Mouse (Mus musculus) kidney, embryonic 14.5 days (tissue): Measurements from ENCODE around the gene Cytip. TPM values are rescaled to one million over a fixed set of nuclear protein-coding genes. Genes with fewer than 3 reads are reported as not detected.
A peak's percentile ranks its signal among the peaks of the same experiment; 100 is the strongest.

ENCODE experiments used
- ATAC-seq: fragments of 200-750 bp; cut with Nextera tagmentation; 2 replicates; pipeline ENCODE4 v1.8.0; 2017; ENCODE audit warnings: moderate number of reproducible peaks, mild to moderate bottlenecking, moderate TSS enrichment, moderate library complexity; ENCODE audit not compliant: low FRiP score, low TSS enrichment
- H3K27ac ChIP-seq: fragments of 300-500 bp; sonication (generic); 2 replicates; pipeline ENCODE4 v1.5.1; 2014; ENCODE audit warnings: low read depth, mild to moderate bottlenecking, low read length, moderate library complexity, mixed read lengths
- H3K27me3 ChIP-seq: fragments of 300-500 bp; sonication (generic); 2 replicates; pipeline ENCODE4 v1.6.1; 2014; ENCODE audit warnings: mild to moderate bottlenecking, low read length; ENCODE audit not compliant: control insufficient read depth, insufficient read depth
- H3K36me3 ChIP-seq: fragments of 300-500 bp; sonication (generic); 2 replicates; pipeline ENCODE4 v1.6.1; 2014; ENCODE audit warnings: low read length, mixed read lengths; ENCODE audit not compliant: control insufficient read depth, insufficient read depth
- H3K4me1 ChIP-seq: fragments of 300-500 bp; sonication (generic); 2 replicates; pipeline ENCODE4 v1.6.1; 2014; ENCODE audit warnings: low read length, mixed read lengths; ENCODE audit not compliant: control insufficient read depth, insufficient read depth
- H3K4me2 ChIP-seq: fragments of 300-500 bp; sonication (generic); replicated peaks from 2 replicates; pipeline ENCODE4 v1.6.1; 2014; ENCODE audit warnings: low read depth, mild to moderate bottlenecking, low read length
- H3K4me3 ChIP-seq: fragments of 300-500 bp; sonication (generic); 2 replicates; pipeline ENCODE4 v1.5.1; 2014; ENCODE audit warnings: mild to moderate bottlenecking, low read length
- H3K9ac ChIP-seq: fragments of 300-500 bp; sonication (generic); 2 replicates; pipeline ENCODE4 v1.6.1; 2014; ENCODE audit warnings: low read depth, mild to moderate bottlenecking, low read length, moderate library complexity
- H3K9me3 ChIP-seq: fragments of 300-500 bp; sonication (generic); 2 replicates; pipeline ENCODE4 v1.6.1; 2016; ENCODE audit warnings: low read length; ENCODE audit not compliant: control insufficient read depth
- WGBS: fragments of 180-500 bp; shearing (Covaris S2); extraction: QIAGEN DNeasy Blood & Tissue Kit; methylation state at CpG from one replicate; pipeline ENCODE4 v1.1.7; 2014; 5-methylcytosine and 5-hydroxymethylcytosine counted together
- polyA plus RNA-seq: library from polyadenylated mRNA; unstranded; fragments of >200 nt; fragmentation: Nextera tagmentation; extraction: Ambion mirVana; gene quantifications from 2 replicates; pipeline ENCODE4 v1.2.1, GENCODE M21; 2014

The Cytip gene
- 0.29 and 1.0 TPM in 2 replicates for polyA plus RNA-seq

DNA sequence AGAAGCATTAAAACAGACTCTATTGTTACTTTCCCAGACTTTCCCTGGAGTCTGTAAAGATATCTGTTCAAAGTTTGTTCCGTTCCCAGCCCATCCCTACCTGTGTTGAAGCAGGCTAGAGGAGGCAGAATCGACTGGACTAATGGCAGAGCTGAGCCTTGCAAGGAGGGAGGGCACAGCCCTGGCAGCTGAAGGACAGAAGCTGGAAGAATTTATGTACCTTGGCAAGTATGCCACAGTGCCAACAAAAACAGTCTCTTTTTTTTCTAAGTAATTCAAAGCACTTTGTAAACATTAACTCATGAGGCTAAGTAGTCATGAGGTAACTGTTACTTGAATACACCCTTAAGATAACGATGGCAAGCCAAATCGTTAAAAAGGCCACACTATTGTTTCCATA is at the start of gene Cytip:
Cytip (minus strand) TSS at position 187 of the 400 bp plus-strand sequence.
- no peak within 1 kb of the TSS for H3K9ac ChIP-seq
- peak; percentile 73; the same call in 1 of the 2 replicates for ATAC-seq
- no peaks in the 10 kb centered on the region for H3K9me3 ChIP-seq
- no peak within 1 kb of the TSS for H3K4me3 ChIP-seq
- WGBS, result 53% methylated on average over 4 of the region's 4 CpGs
- no peak within 1 kb of the TSS for H3K4me2 ChIP-seq
- 0 out of 2 replicates have a peak, but pooled peaks cover 2% of the 10 kb centered on the region for H3K4me1 ChIP-seq
- H3K27me3 ChIP-seq, result no peaks in the 10 kb centered on the region
- no peaks in the 10 kb centered on the region for H3K36me3 ChIP-seq
- no peak within 1 kb of the TSS for H3K27ac ChIP-seq

DNA sequence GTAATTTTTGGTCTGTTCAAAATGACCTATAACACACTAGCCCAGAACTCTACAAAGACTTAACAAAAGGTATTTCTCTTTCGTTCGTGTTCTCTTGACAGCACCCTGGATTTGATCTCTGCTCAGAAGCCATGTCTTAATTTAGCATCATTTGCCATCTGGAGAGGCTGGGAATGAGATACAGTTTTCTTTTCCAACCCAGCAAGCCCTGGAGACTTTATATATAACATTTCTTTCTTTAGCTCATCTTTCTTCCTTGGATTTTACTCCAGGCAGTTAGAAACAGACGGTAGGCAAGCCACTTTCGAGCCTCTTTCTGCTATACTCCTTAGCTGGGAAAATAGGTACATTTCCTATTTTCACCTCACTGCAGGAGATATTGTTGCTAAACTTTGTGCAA is 45.3 kb upstream of the Cytip start:
- H3K27me3 ChIP-seq, result no peaks in the 10 kb centered on the region
- WGBS, result 90% methylated on average over 4 of the region's 4 CpGs
- no peak overlapping the region for H3K4me3 ChIP-seq
- no peaks in the 10 kb centered on the region for H3K4me1 ChIP-seq
- H3K27ac ChIP-seq, result no peak overlapping the region
- ATAC-seq, result no peak
- H3K36me3 ChIP-seq, result no peaks in the 10 kb centered on the region
- H3K4me2 ChIP-seq, result no peak overlapping the region
- no peak overlapping the region for H3K9ac ChIP-seq
- H3K9me3 ChIP-seq, result no peaks in the 10 kb centered on the region

DNA sequence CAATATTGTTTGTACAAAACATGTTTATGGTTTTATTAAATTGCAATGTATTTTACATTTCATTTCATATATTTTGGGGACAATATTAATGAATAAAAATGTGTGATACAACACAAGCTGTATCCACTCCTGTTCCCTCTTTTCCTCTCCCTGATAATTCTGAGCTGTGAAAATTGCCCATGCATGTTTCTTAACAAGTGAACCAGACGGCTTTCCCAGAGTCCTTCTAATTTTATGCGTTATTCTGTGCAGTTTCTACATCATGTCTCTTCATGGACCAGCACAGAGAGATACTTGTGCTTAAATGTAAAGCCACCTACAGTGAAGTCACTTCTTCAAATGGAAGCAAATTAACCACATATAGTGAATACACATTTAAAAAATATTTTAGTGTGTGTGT is 42.2 kb upstream of the Cytip start:
- Histone ChIP-seq H3K9ac (no peak overlapping the region), H3K4me1 (no peaks in the 10 kb centered on the region), H3K27ac (no peak overlapping the region), H3K4me2 (no peak overlapping the region), H3K27me3 (no peaks in the 10 kb centered on the region), H3K4me3 (no peak overlapping the region), H3K9me3 (no peaks in the 10 kb centered on the region), H3K36me3 (no peaks in the 10 kb centered on the region)
- no peak for ATAC-seq
- WGBS, result 73% methylated on average over 2 of the region's 2 CpGs

DNA sequence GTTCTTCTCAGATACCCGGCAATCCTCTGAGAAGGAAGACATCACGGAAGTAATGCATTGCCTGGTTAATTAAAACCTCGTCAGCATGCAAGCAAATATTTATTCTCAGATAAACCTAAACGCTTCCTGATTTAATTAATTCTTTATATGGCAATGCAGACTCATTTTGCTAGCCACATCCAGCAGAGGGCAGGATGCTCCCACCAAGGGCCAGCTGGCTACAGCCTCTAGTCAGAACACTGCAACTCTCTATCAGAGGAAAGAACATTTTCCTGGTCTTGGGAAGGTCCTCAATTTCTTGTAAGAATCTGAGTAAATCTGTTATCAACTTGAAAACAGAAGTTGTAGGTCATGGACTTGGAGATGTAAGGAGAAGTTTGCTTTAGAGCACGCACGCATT is 4.1 kb upstream of the Cytip start:
- Histone ChIP-seq H3K9ac (no peak overlapping the region), H3K9me3 (no peaks in the 10 kb centered on the region), H3K4me3 (no peak overlapping the region), H3K4me1 (0 out of 2 replicates have a peak, but pooled peaks cover under 1% of the 10 kb centered on the region), H3K4me2 (no peak overlapping the region), H3K36me3 (no peaks in the 10 kb centered on the region), H3K27ac (no peak overlapping the region), H3K27me3 (no peaks in the 10 kb centered on the region)
- ATAC-seq, result no peak
- WGBS, result 75% methylated on average over 6 of the region's 6 CpGs

GRCm38 (mm10) chr2:58196880-58197279 is 1.5 kb upstream of the Cytip start:
- Histone ChIP-seq H3K9me3 (no peaks in the 10 kb centered on the region), H3K9ac (no peak overlapping the region), H3K27me3 (no peaks in the 10 kb centered on the region), H3K4me3 (no peak overlapping the region), H3K27ac (no peak overlapping the region), H3K4me2 (no peak overlapping the region), H3K36me3 (no peaks in the 10 kb centered on the region), H3K4me1 (0 out of 2 replicates have a peak, but pooled peaks cover 2% of the 10 kb centered on the region)
- 86% methylated on average over 1 of the region's 1 CpGs for WGBS
- no peak for ATAC-seq

DNA sequence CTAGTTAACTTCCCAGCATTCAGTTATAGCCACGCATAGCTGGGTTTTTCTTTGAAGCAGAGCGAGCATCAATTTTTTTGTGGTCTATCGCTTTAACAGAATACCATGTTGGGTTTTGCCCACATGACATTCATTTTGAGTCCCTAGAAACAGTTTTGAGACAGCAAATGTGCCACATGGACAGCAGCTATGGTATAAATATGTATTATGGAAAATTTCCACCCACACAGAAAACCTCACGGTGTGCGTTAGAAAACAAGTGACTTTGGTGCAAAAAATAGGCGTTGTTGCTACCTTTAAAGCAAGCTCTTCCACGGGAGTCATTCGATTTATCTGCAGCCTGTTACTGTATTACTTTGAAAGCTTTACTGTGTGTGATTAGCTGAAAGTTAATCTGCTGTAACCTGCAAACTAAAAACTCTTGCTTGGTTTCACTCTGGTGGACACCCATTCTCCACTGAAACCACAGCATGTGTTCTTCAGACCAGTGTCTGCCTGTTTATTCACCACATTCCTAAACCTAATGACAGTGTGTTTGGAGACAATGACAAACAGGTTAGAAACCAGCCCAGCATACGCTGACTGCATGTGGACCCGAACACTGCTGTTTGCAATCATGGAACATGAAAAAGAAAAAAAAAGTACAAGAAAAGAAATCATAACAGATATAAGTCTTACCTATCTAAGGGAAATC is 763 bp downstream of the Cytip start:
- Histone ChIP-seq H3K4me3 (no peak overlapping the region), H3K9ac (no peak overlapping the region), H3K4me2 (no peak overlapping the region), H3K4me1 (0 out of 2 replicates have a peak, but pooled peaks cover 2% of the 10 kb centered on the region), H3K27me3 (no peaks in the 10 kb centered on the region), H3K9me3 (no peaks in the 10 kb centered on the region), H3K27ac (no peak overlapping the region), H3K36me3 (no peaks in the 10 kb centered on the region)
- 79% methylated on average over 10 of the region's 10 CpGs for WGBS
- 0 out of 2 replicates have a peak, but pooled peaks have one; percentile 24 for ATAC-seq

DNA sequence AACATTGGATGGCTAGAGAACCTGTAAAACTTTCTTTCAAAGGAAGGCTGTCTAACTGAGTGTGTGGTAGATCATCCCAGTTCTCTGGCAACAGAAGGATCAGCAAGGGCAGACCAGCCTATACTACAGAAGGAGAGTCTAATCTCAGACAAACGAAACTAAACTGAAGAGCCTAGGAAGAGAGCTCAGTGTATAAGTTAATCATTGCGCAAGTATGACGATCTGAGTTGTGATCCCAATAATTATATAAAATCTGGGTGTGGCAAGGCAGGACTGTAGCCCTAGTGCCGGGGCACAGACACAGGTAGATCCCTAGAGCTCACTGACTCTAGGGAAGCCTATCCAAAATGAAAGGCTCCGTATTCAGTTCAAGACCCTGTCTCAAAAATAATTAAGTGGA is 3.2 kb downstream of the Cytip start:
- H3K9ac ChIP-seq, result no peak overlapping the region
- WGBS, result 89% methylated on average over 5 of the region's 5 CpGs
- H3K4me3 ChIP-seq, result no peak overlapping the region

GRCm38 (mm10) chr2:58189501-58189900 is 5.8 kb downstream of the Cytip start:
- Histone ChIP-seq H3K4me2 (no peak overlapping the region), H3K27ac (no peak overlapping the region), H3K36me3 (no peaks in the 10 kb centered on the region), H3K27me3 (no peaks in the 10 kb centered on the region), H3K4me3 (no peak overlapping the region), H3K9ac (no peak overlapping the region), H3K4me1 (0 out of 2 replicates have a peak, but pooled peaks cover 2% of the 10 kb centered on the region), H3K9me3 (no peaks in the 10 kb centered on the region)
- ATAC-seq, result no peak
- WGBS, result 67% methylated on average over 4 of the region's 4 CpGs

More for the DNA sequence above, 3.2 kb downstream of the Cytip start:
- no peak for ATAC-seq
- no peaks in the 10 kb centered on the region for H3K27me3 ChIP-seq
- H3K9me3 ChIP-seq, result no peaks in the 10 kb centered on the region
- H3K4me1 ChIP-seq, result 0 out of 2 replicates have a peak, but pooled peaks cover 2% of the 10 kb centered on the region
- no peak overlapping the region for H3K27ac ChIP-seq
- H3K36me3 ChIP-seq, result no peaks in the 10 kb centered on the region
- no peak overlapping the region for H3K4me2 ChIP-seq

GRCm38 (mm10) chr2:58188903-58189302 is 6.4 kb downstream of the Cytip start:
- no peak for ATAC-seq
- Histone ChIP-seq H3K4me3 (no peak overlapping the region), H3K36me3 (no peaks in the 10 kb centered on the region), H3K4me2 (no peak overlapping the region), H3K9ac (no peak overlapping the region), H3K9me3 (no peaks in the 10 kb centered on the region), H3K4me1 (no peaks in the 10 kb centered on the region), H3K27ac (no peak overlapping the region), H3K27me3 (no peaks in the 10 kb centered on the region)
- WGBS, result 31% methylated on average over 1 of the region's 1 CpGs
